Mouse (Mus musculus) C2C12 (cell line): ENCODE results near the gene Ror1.

Experiments used
- CEBPB ChIP-seq: IDR thresholded peaks from one replicate; pipeline ENCODE4 v1.6.1; 2011; ENCODE audit warnings: low read depth, mild to moderate bottlenecking, control low read depth, moderate library complexity
- CTCF ChIP-seq: IDR thresholded peaks from one replicate; pipeline ENCODE4 v1.5.1; 2011; ENCODE audit not compliant: control insufficient read depth, insufficient read depth, insufficient read length
- FOSL1 ChIP-seq: IDR thresholded peaks from one replicate; pipeline ENCODE4 v1.8.0; 2011; ENCODE audit warnings: mild to moderate bottlenecking, low read length; ENCODE audit not compliant: poor library complexity, insufficient read depth, severe bottlenecking
- MAX ChIP-seq: IDR thresholded peaks from one replicate; pipeline ENCODE4 v1.6.1; 2011; ENCODE audit warnings: mild to moderate bottlenecking, control low read depth
- MYOD1 ChIP-seq: IDR thresholded peaks from one replicate; pipeline ENCODE4 v1.6.1; 2011; ENCODE audit warnings: low read depth; ENCODE audit not compliant: control insufficient read depth, insufficient read length
- USF1 ChIP-seq: IDR thresholded peaks from one replicate; pipeline ENCODE4 v1.6.1; 2011; ENCODE audit warnings: low read depth, mild to moderate bottlenecking, control low read depth, moderate library complexity

- TF ChIP-seq CTCF, result no peak
- no peak for TF ChIP-seq MAX
- no peak for TF ChIP-seq USF1
- TF ChIP-seq FOSL1, result no peak
- no peak for TF ChIP-seq MYOD1
- no peak for TF ChIP-seq CEBPB
Measured at GRCm38 (mm10) chr4:100188201-100188699, 92.7 kb downstream of the Ror1 start.
